Mouse (Mus musculus) neural tube, embryonic 14.5 days (tissue): Measurements from ENCODE around the gene Olfr884. TPM values are rescaled to one million over a fixed set of nuclear protein-coding genes. Genes with fewer than 3 reads are reported as not detected.

Experiments used
- ATAC-seq: fragments of 200-750 bp; cut with Nextera tagmentation; 2 replicates; pipeline ENCODE4 v1.8.0; 2017; ENCODE audit warnings: low read depth, mild to moderate bottlenecking, moderate TSS enrichment, moderate library complexity
- H3K27ac ChIP-seq: fragments of 300-500 bp; sonication (generic); 2 replicates; pipeline ENCODE4 v1.5.1; 2014; ENCODE audit warnings: low read depth, mild to moderate bottlenecking, control low read depth, low read length, moderate library complexity, mixed read lengths
- H3K27me3 ChIP-seq: fragments of 300-500 bp; sonication (generic); 2 replicates; pipeline ENCODE4 v1.6.1; 2014; ENCODE audit warnings: low read length; ENCODE audit not compliant: control insufficient read depth, insufficient read depth
- H3K36me3 ChIP-seq: fragments of 300-500 bp; sonication (generic); 2 replicates; pipeline ENCODE4 v1.6.1; 2014; ENCODE audit warnings: low read length, mixed read lengths; ENCODE audit not compliant: control insufficient read depth, insufficient read depth
- H3K4me1 ChIP-seq: fragments of 300-500 bp; sonication (generic); 2 replicates; pipeline ENCODE4 v1.6.1; 2014; ENCODE audit warnings: low read length; ENCODE audit not compliant: control insufficient read depth, insufficient read depth
- H3K4me2 ChIP-seq: fragments of 300-500 bp; sonication (generic); 2 replicates; pipeline ENCODE4 v1.6.1; 2014; ENCODE audit warnings: mild to moderate bottlenecking, low read depth, low read length, control low read depth
- H3K4me3 ChIP-seq: fragments of 300-500 bp; sonication (generic); 2 replicates; pipeline ENCODE4 v1.5.1; 2014; ENCODE audit warnings: low read depth, low read length, control low read depth, mixed read lengths
- H3K9ac ChIP-seq: fragments of 300-500 bp; sonication (generic); replicated peaks from 2 replicates; pipeline ENCODE4 v1.6.1; 2014; ENCODE audit warnings: low read depth, mild to moderate bottlenecking, control low read depth, low read length, mixed read lengths
- H3K9me3 ChIP-seq: fragments of 300-500 bp; sonication (generic); 2 replicates; pipeline ENCODE4 v1.6.1; 2016; ENCODE audit warnings: low read length; ENCODE audit not compliant: control insufficient read depth
- WGBS: fragments of 180-500 bp; shearing (Covaris S2); extraction: QIAGEN DNeasy Blood & Tissue Kit; methylation state at CpG from one replicate; pipeline ENCODE4 v1.1.7; 2014; 5-methylcytosine and 5-hydroxymethylcytosine counted together
- polyA plus RNA-seq: library from polyadenylated mRNA; unstranded; fragments of >200 nt; fragmentation: Nextera tagmentation; extraction: Ambion mirVana; gene quantifications from 2 replicates; pipeline ENCODE4 v1.2.1, GENCODE M21; 2014

Gene Olfr884
- polyA plus RNA-seq = not detected in 2 replicates

- WGBS = 77% methylated on average over 1 of the region's 1 CpGs
- no peak within 1 kb of the TSS for H3K27ac ChIP-seq
- H3K4me3 ChIP-seq = no peak within 1 kb of the TSS
- ATAC-seq = no peak
- H3K27me3 ChIP-seq = no peaks in the 10 kb centered on the region
- no peaks in the 10 kb centered on the region for H3K36me3 ChIP-seq
- no peaks in the 10 kb centered on the region for H3K4me1 ChIP-seq
- H3K4me2 ChIP-seq = no peak within 1 kb of the TSS
- no peaks in the 10 kb centered on the region for H3K9me3 ChIP-seq
- H3K9ac ChIP-seq = no peak within 1 kb of the TSS
Measured at GRCm38 (mm10) chr9:38046255-38046654, at the start of gene Olfr884. Olfr884 (plus strand) TSS chr9:38046555.

GRCm38 (mm10) chr9:37998581-37999204, 47.7 kb upstream of the Olfr884 start:
- no peak overlapping the region for H3K4me3 ChIP-seq
- no peak for ATAC-seq
- H3K9ac ChIP-seq = no peak overlapping the region
- H3K36me3 ChIP-seq = no peaks in the 10 kb centered on the region
- H3K27ac ChIP-seq = no peak overlapping the region
- no peaks in the 10 kb centered on the region for H3K4me1 ChIP-seq
- no peaks in the 10 kb centered on the region for H3K9me3 ChIP-seq
- WGBS = 44% methylated on average over 2 of the region's 2 CpGs
- H3K4me2 ChIP-seq = no peak overlapping the region
- H3K27me3 ChIP-seq = no peaks in the 10 kb centered on the region

GRCm38 (mm10) chr9:38000021-38000420, 46.3 kb upstream of the Olfr884 start:
- WGBS = 78% methylated on average over 1 of the region's 1 CpGs
- Histone ChIP-seq H3K9me3 (no peaks in the 10 kb centered on the region), H3K4me2 (no peak overlapping the region), H3K36me3 (no peaks in the 10 kb centered on the region), H3K27ac (no peak overlapping the region), H3K4me3 (no peak overlapping the region), H3K4me1 (no peaks in the 10 kb centered on the region), H3K9ac (no peak overlapping the region), H3K27me3 (no peaks in the 10 kb centered on the region)
- no peak for ATAC-seq

GRCm38 (mm10) chr9:38025508-38025907, 20.8 kb upstream of the Olfr884 start, which contains the start of gene Olfr883:
Olfr883 (plus strand) TSS chr9:38025808.
- H3K4me2 ChIP-seq = no peak within 1 kb of the TSS
- no peaks in the 10 kb centered on the region for H3K9me3 ChIP-seq
- no peaks in the 10 kb centered on the region for H3K4me1 ChIP-seq
- no peaks in the 10 kb centered on the region for H3K36me3 ChIP-seq
- 85% methylated on average over 1 of the region's 1 CpGs for WGBS
- H3K27ac ChIP-seq = no peak within 1 kb of the TSS
- no peaks in the 10 kb centered on the region for H3K27me3 ChIP-seq
- H3K9ac ChIP-seq = no peak within 1 kb of the TSS
- ATAC-seq = no peak
- no peak within 1 kb of the TSS for H3K4me3 ChIP-seq

GRCm38 (mm10) chr9:38061022-38061421, 14.7 kb downstream of the Olfr884 start, which contains the start of gene Olfr885:
Olfr885 (plus strand) TSS chr9:38061322.
- Histone ChIP-seq H3K27ac (no peak within 1 kb of the TSS), H3K4me3 (no peak within 1 kb of the TSS), H3K9ac (no peak within 1 kb of the TSS), H3K36me3 (no peaks in the 10 kb centered on the region), H3K4me2 (no peak within 1 kb of the TSS), H3K9me3 (no peaks in the 10 kb centered on the region), H3K27me3 (no peaks in the 10 kb centered on the region), H3K4me1 (no peaks in the 10 kb centered on the region)
- WGBS = 93% methylated on average over 3 of the region's 3 CpGs
- no peak for ATAC-seq

GRCm38 (mm10) chr9:38083772-38084171, 37.4 kb downstream of the Olfr884 start, which contains the start of gene Olfr887:
Olfr887 (plus strand) TSS chr9:38084072.
- Histone ChIP-seq H3K36me3 (no peaks in the 10 kb centered on the region), H3K4me1 (no peaks in the 10 kb centered on the region), H3K4me2 (no peak within 1 kb of the TSS), H3K9ac (no peak within 1 kb of the TSS), H3K27ac (no peak within 1 kb of the TSS), H3K4me3 (no peak within 1 kb of the TSS), H3K9me3 (no peaks in the 10 kb centered on the region), H3K27me3 (no peaks in the 10 kb centered on the region)
- no peak for ATAC-seq
- WGBS = 89% methylated on average over 1 of the region's 1 CpGs

Other genes with a start within 250 kb of the Olfr884 start
- not detected in 2 replicates for gene Olfr876, start 243.5 kb upstream of the Olfr884 start, polyA plus RNA-seq
- not detected in 2 replicates for gene Olfr877, start 192.3 kb upstream of the Olfr884 start, polyA plus RNA-seq
- gene Olfr145, start 149.8 kb upstream of the Olfr884 start, polyA plus RNA-seq = not detected in 2 replicates
- not detected in 2 replicates for gene Olfr878, start 128.7 kb upstream of the Olfr884 start, polyA plus RNA-seq
- not detected in 2 replicates for gene Olfr881, start 54.7 kb upstream of the Olfr884 start, polyA plus RNA-seq
- not detected in 2 replicates for gene Olfr883, start 20.7 kb upstream of the Olfr884 start, polyA plus RNA-seq
- gene Olfr885, start 14.8 kb downstream of the Olfr884 start, polyA plus RNA-seq = not detected in 2 replicates
- gene Olfr887, start 37.5 kb downstream of the Olfr884 start, polyA plus RNA-seq = not detected in 2 replicates
- not detected in 2 replicates for gene Olfr888, start 61.6 kb downstream of the Olfr884 start, polyA plus RNA-seq
- 0.04 TPM in 1 of 2 replicates, not detected in the other for gene Olfr889, start 68.6 kb downstream of the Olfr884 start, polyA plus RNA-seq
- not detected in 2 replicates for gene Olfr890, start 96.0 kb downstream of the Olfr884 start, polyA plus RNA-seq
- gene Olfr891, start 134.3 kb downstream of the Olfr884 start, polyA plus RNA-seq = not detected in 2 replicates
- not detected in 2 replicates for gene Olfr893, start 161.8 kb downstream of the Olfr884 start, polyA plus RNA-seq
- not detected in 2 replicates for gene Olfr894, start 171.5 kb downstream of the Olfr884 start, polyA plus RNA-seq
- not detected in 2 replicates for gene Olfr143, start 206.2 kb downstream of the Olfr884 start, polyA plus RNA-seq
- gene Olfr895, start 221.3 kb downstream of the Olfr884 start, polyA plus RNA-seq = not detected in 2 replicates
- gene Olfr896-ps1, start 244.6 kb downstream of the Olfr884 start, polyA plus RNA-seq = not detected in 2 replicates